Mouse (Mus musculus): ENCODE measurements around the gene Shroom1.

Shroom1 gene

DNA sequence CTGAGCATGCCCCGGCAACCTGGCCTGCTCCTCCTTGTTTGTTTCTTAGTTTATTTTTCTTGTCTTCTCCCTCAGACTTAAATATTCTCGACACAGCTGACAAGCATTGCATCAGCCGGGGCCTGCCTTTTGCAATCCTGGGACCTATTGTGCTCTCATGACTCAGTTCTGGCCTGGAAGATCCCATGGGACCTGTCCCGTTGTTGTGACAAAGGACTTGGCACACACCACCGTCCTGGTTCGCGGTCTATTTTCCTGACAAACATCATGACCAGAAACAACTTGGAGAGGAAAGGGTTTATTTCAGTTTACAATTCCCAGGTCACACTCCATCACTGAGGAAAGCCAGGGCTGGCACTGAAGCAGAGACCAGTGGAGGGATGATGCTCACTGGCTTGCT lies 51.1 kb downstream of the Shroom1 start:
- in situ Hi-C loops (cut with MboI, MseI), result no loop called here

DNA sequence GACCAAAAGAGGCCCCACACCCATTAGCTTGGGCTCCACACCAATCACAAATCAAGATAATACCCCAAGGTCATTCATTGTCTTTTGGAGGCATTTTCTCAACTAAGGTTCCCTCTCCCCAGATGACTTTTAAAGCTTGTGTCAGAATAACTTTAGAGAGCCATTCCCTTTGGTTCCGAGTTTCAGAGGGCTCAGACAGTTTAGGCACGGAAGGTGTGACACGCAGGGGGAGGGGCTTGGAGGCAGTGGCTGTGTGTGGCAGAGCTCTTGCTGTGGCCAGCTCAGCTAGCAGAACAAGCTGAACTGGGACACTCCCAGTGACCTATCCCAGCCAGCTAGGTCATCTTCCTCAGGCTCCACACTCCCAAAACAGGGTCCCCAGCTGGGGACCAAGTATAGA lies 51.6 kb downstream of the Shroom1 start:
- in situ Hi-C loops (cut with MboI, MseI), result no loop called here

DNA sequence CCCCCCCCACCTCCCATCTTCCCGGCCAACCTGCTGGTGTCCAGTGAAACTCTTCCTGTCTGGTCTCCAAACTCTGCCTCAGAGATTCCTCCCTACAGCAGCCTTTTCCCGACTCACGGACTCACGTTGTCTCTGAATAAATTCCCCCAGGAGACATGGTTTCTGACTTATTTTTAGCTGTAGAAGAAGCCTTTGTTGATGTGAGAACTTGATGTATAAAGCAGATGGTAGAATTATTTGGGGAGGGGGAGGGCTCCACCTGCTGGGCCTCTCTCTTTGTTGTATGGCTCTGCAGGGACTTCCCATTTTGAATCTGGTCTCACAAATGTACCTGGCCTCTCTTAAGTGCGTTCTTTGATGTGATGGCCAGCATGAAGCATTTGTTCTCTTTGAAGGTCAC lies 53.3 kb downstream of the Shroom1 start:
- in situ Hi-C loops (cut with MboI, MseI), result no loop called here

DNA sequence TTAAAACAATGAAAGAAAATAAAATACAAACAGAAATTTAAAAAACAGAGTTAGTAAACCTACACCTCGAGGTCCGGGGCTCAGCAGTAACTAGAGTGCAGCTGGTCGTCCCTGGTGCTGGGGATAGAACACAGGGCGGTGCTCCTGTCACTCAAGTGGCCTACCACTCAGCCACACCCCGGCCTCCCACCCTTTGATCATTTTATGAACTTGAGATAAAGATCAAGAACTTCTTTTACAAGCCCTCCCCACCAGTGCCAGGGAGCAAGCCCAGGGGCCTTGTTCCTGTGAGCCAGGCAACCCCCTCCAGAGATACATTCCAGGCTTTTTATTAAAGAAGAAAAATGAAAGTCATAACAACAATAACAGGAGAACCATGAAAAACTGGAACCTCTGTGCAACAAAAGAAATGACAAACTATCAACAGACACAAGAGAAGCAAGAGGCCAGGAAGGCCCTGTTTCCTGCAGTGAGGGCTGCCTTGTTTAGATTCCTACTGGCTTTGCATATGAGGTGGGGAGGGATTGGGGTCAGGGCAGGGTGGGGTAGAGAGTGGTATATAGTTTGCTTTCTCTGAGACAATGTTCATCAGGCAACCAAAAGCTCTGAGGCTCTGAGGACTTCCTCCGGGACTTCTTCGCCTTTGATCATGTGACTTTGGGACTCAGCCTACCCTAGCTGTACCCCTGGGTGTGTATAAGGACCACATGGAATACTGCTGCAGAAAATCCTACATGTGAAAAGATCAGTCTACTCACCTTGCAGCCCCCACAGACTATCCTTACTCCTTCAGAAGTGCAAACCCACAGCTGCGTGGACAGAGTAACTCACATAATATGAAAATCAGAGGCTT lies 60.0 kb downstream of the Shroom1 start:
- in situ Hi-C loops (cut with MboI, MseI), result no loop called here

Data from T-helper 17 cell (primary cell).